Mouse (Mus musculus): Measurements from ENCODE around the gene Rbm15.

DNA sequence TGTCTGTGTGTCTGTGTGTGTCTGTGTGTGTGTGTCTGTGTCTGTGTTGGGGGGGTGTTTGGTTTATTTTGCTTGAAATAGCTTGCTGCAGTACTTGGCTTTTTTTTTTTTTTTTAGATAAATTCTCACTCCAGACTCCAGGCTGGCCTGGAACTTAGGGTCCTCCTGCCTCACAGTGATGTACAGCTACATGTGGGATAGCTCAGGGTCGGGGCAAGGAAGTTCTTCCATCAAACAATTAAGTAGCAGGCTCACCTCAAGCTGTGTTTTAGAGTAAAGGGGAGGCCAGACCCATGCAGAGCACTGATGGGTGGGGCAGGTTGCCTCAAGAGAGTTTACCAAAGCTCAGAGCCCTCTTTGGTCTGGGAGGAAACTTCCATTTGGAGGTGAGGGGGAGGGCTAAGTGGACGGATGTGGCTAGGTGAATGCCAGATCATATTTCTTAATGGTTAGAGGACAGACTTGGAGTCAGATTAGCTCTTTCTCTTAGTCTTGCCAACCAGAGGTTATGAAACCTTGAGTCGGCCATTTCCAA, 24.3 kb upstream of the Rbm15 start:
- no peak for TF ChIP-seq CTCF (IDR thresholded peaks at IDR 0.05; ENCODE audit: low read depth, low read length)
- no peak for TF ChIP-seq POLR2A (IDR thresholded peaks at IDR 0.05; ENCODE audit: extremely low read depth, insufficient read depth, low read length)
